Mouse (Mus musculus) ES-E14 (cell line): ENCODE measurements around the gene Ppard.

Source experiments
- CHD2 ChIP-seq: IDR thresholded peaks from 2 replicates; pipeline ENCODE4 v1.6.1; 2014; ENCODE audit warnings: mild to moderate bottlenecking, low read depth, low read length, inconsistent platforms
- HCFC1 ChIP-seq: IDR thresholded peaks from 2 replicates; pipeline ENCODE4 v1.6.1; 2012; ENCODE audit warnings: low read length, inconsistent platforms, borderline replicate concordance; ENCODE audit not compliant: insufficient read depth

- TF ChIP-seq HCFC1 (no peak), CHD2 (no peak)
Measured at GRCm38 (mm10) chr17:28244714-28245113, 12.2 kb downstream of the Ppard start.
